In genomic region chr10:110272818-110273217, GRCm38 (mm10) we compare ENCODE assay signal across 27 mouse cellular contexts.
A peak's percentile ranks its signal among the peaks of the same experiment; 100 is the strongest.
DNase-seq lines count a peak whose midpoint lies in the region; ATAC-seq and TF ChIP-seq lines count a peak whose summit lies in the region.
"Had no signal": no experiment of that assay in that cellular context is flagged by ENCODE, and none has a peak within 500 bp of the region (broad histone marks: within the 10 kb centered on the region; RNA-seq: fewer than 3 reads in every experiment).

No protein-coding gene starts in this region.

- 68% methylated on average over 2 of the region's 2 CpGs for WGBS in forebrain, embryonic 13.5 days
- WGBS in forebrain, embryonic 11.5 days, result 89% methylated on average over 2 of the region's 2 CpGs
- 58% methylated on average over 2 of the region's 2 CpGs for WGBS in forebrain, embryonic 15.5 days
- 74% methylated on average over 2 of the region's 2 CpGs for WGBS in forebrain, embryonic 12.5 days
- WGBS in neural tube, embryonic 15.5 days, result 62% methylated on average over 2 of the region's 2 CpGs
- 51% methylated on average over 2 of the region's 2 CpGs for WGBS in forebrain, postnatal 0 days

- no peaks in the 10 kb centered on the region for H3K27me3 ChIP-seq in forebrain, embryonic 13.5 days
- no peaks in the 10 kb centered on the region for H3K27me3 ChIP-seq in forebrain, embryonic 11.5 days (ENCODE audit: control insufficient read depth, insufficient read depth, low read length)
- no peaks in the 10 kb centered on the region for H3K27me3 ChIP-seq in forebrain, embryonic 15.5 days
- no peaks in the 10 kb centered on the region for H3K27me3 ChIP-seq in forebrain, embryonic 12.5 days
- H3K27me3 ChIP-seq in neural tube, embryonic 15.5 days (replicated peaks), result no peaks in the 10 kb centered on the region
- no peaks in the 10 kb centered on the region for H3K27me3 ChIP-seq in forebrain, postnatal 0 days (ENCODE audit: insufficient read depth, low read length)
- H3K27me3 ChIP-seq: CH12.LX; embryonic facial prominence, embryonic 13.5 days; embryonic facial prominence, embryonic 15.5 days; Patski had no signal

- no peak overlapping the region for H3K4me2 ChIP-seq in forebrain, embryonic 13.5 days
- no peak overlapping the region for H3K4me2 ChIP-seq in forebrain, embryonic 11.5 days (ENCODE audit: low read depth, low read length, severe bottlenecking)
- no peak overlapping the region for H3K4me2 ChIP-seq in forebrain, embryonic 15.5 days (replicated peaks)
- H3K4me2 ChIP-seq in forebrain, embryonic 12.5 days, result no peak overlapping the region
- no peak overlapping the region for H3K4me2 ChIP-seq in neural tube, embryonic 15.5 days
- H3K4me2 ChIP-seq in forebrain, postnatal 0 days (ENCODE audit: low read depth), result no peak overlapping the region
- H3K4me2 ChIP-seq: embryonic facial prominence, embryonic 13.5 days; embryonic facial prominence, embryonic 15.5 days had no signal

- no peaks in the 10 kb centered on the region for H3K9me3 ChIP-seq in forebrain, embryonic 13.5 days (replicated peaks)
- no peaks in the 10 kb centered on the region for H3K9me3 ChIP-seq in forebrain, embryonic 11.5 days (ENCODE audit: control insufficient read depth, low read length)
- no peaks in the 10 kb centered on the region for H3K9me3 ChIP-seq in forebrain, embryonic 15.5 days
- H3K9me3 ChIP-seq in forebrain, embryonic 12.5 days, result no peaks in the 10 kb centered on the region
- no peaks in the 10 kb centered on the region for H3K9me3 ChIP-seq in neural tube, embryonic 15.5 days (replicated peaks)
- H3K9me3 ChIP-seq in forebrain, postnatal 0 days (ENCODE audit: low read length), result no peaks in the 10 kb centered on the region
- H3K9me3 ChIP-seq: embryonic facial prominence, embryonic 13.5 days; embryonic facial prominence, embryonic 15.5 days had no signal

- no peak for TF ChIP-seq CTCF in forebrain, postnatal 0 days (IDR thresholded peaks at IDR 0.05; ENCODE audit: low read depth)

- ATAC-seq in forebrain, embryonic 13.5 days, result peak; percentile 74
- ATAC-seq in forebrain, embryonic 11.5 days (replicated peaks; ENCODE audit: low FRiP score), result no peak
- peak; percentile 77; the same call in 1 of the 2 replicates for ATAC-seq in forebrain, embryonic 15.5 days (replicated peaks)
- no peak for ATAC-seq in forebrain, embryonic 12.5 days (ENCODE audit: low FRiP score)
- ATAC-seq in neural tube, embryonic 15.5 days (ENCODE audit: low FRiP score), result peak; percentile 24; the same call in 1 of the 2 replicates
- peak; percentile 88 for ATAC-seq in forebrain, postnatal 0 days
- ATAC-seq: activated CD4-positive, CD25-positive, alpha-beta regulatory T cell, adult 4 months; CD4-positive, CD25-positive, alpha-beta regulatory T cell, adult 4 months; Patski had no signal

- no peak for DNase-seq in forebrain, embryonic 11.5 days (ENCODE audit: low spot score)
- no peak for DNase-seq in neural tube, embryonic 10.5 days (ENCODE audit: extremely low spot score, low spot score)
- DNase-seq in forebrain, postnatal 0 days, result peak; percentile 17
- no peak for DNase-seq in heart, adult 8-10 months (ENCODE audit: low spot score)
- DNase-seq: adrenal gland, adult 8-10 months; adrenal gland, postnatal 14 days; adrenal gland, postnatal 36 days; B cell, adult 2 months; cerebellum, adult 11 months; cerebellum, adult 18-20 months; cerebellum, adult 8-10 months; cerebellum, adult 9-11 months; cerebellum, postnatal 14 days; cerebellum, postnatal 36 days; embryo, embryonic 11 days had no signal

- no peaks in the 10 kb centered on the region for H3K4me1 ChIP-seq in forebrain, embryonic 13.5 days
- no peaks in the 10 kb centered on the region for H3K4me1 ChIP-seq in forebrain, embryonic 11.5 days (replicated peaks; ENCODE audit: control insufficient read depth, insufficient read depth, low read length)
- H3K4me1 ChIP-seq in forebrain, embryonic 15.5 days, result 0 out of 2 replicates have a peak, but pooled peaks cover 6% of the 10 kb centered on the region
- H3K4me1 ChIP-seq in forebrain, embryonic 12.5 days, result no peaks in the 10 kb centered on the region
- no peaks in the 10 kb centered on the region for H3K4me1 ChIP-seq in neural tube, embryonic 15.5 days
- H3K4me1 ChIP-seq in forebrain, postnatal 0 days (ENCODE audit: insufficient read depth), result no peaks in the 10 kb centered on the region; the same call in 1 of the 2 replicates
- H3K4me1 ChIP-seq: embryonic facial prominence, embryonic 13.5 days; embryonic facial prominence, embryonic 15.5 days had no signal

- H3K27ac ChIP-seq in forebrain, embryonic 13.5 days, result no peak overlapping the region
- no peak overlapping the region for H3K27ac ChIP-seq in forebrain, embryonic 11.5 days (ENCODE audit: low read depth, low read length)
- H3K27ac ChIP-seq in forebrain, embryonic 15.5 days (replicated peaks), result peak overlapping the region; percentile 56
- H3K27ac ChIP-seq in forebrain, embryonic 12.5 days, result no peak overlapping the region
- no peak overlapping the region for H3K27ac ChIP-seq in neural tube, embryonic 15.5 days (replicated peaks)
- peak overlapping the region; percentile 60; the same call in 1 of the 2 replicates for H3K27ac ChIP-seq in forebrain, postnatal 0 days (ENCODE audit: low read depth, low read length)
- H3K27ac ChIP-seq: embryonic facial prominence, embryonic 13.5 days; embryonic facial prominence, embryonic 15.5 days had no signal

- H3K9ac ChIP-seq in forebrain, embryonic 13.5 days, result no peak overlapping the region
- H3K9ac ChIP-seq in forebrain, embryonic 11.5 days (ENCODE audit: low read length), result no peak overlapping the region
- H3K9ac ChIP-seq in forebrain, embryonic 15.5 days (replicated peaks), result no peak overlapping the region
- no peak overlapping the region for H3K9ac ChIP-seq in forebrain, embryonic 12.5 days
- H3K9ac ChIP-seq in neural tube, embryonic 15.5 days (replicated peaks), result no peak overlapping the region
- H3K9ac ChIP-seq in forebrain, postnatal 0 days, result no peak overlapping the region
- H3K9ac ChIP-seq: embryonic facial prominence, embryonic 13.5 days; embryonic facial prominence, embryonic 15.5 days had no signal

- H3K4me3 ChIP-seq in forebrain, embryonic 13.5 days, result no peak overlapping the region
- no peak overlapping the region for H3K4me3 ChIP-seq in forebrain, embryonic 11.5 days (ENCODE audit: low read depth, low read length)
- no peak overlapping the region for H3K4me3 ChIP-seq in forebrain, embryonic 15.5 days
- H3K4me3 ChIP-seq in forebrain, embryonic 12.5 days (replicated peaks), result no peak overlapping the region
- H3K4me3 ChIP-seq in neural tube, embryonic 15.5 days (replicated peaks), result no peak overlapping the region
- no peak overlapping the region for H3K4me3 ChIP-seq in forebrain, postnatal 0 days (ENCODE audit: low read depth, low read length)
- H3K4me3 ChIP-seq: embryonic facial prominence, embryonic 13.5 days; embryonic facial prominence, embryonic 15.5 days; erythroblast, embryonic 14.5 days had no signal

- no peaks in the 10 kb centered on the region for H3K36me3 ChIP-seq in forebrain, embryonic 13.5 days (ENCODE audit: poor library complexity, severe bottlenecking)
- no peaks in the 10 kb centered on the region for H3K36me3 ChIP-seq in forebrain, embryonic 11.5 days (ENCODE audit: control insufficient read depth, insufficient read depth, low read length)
- no peaks in the 10 kb centered on the region for H3K36me3 ChIP-seq in forebrain, embryonic 15.5 days
- H3K36me3 ChIP-seq in forebrain, embryonic 12.5 days (replicated peaks), result no peaks in the 10 kb centered on the region
- no peaks in the 10 kb centered on the region for H3K36me3 ChIP-seq in neural tube, embryonic 15.5 days
- no peaks in the 10 kb centered on the region for H3K36me3 ChIP-seq in forebrain, postnatal 0 days (ENCODE audit: insufficient read depth)
- H3K36me3 ChIP-seq: embryonic facial prominence, embryonic 13.5 days; embryonic facial prominence, embryonic 15.5 days; G1E had no signal

Comparison
In these comparisons a context has a peak if more than half of its experiments do, and no peak if none do; other contexts are left out.
1. ATAC-seq: peak in forebrain, embryonic 13.5 days (single experiment), forebrain, embryonic 15.5 days (single experiment), neural tube, embryonic 15.5 days (single experiment) and forebrain, postnatal 0 days (single experiment); none in forebrain, embryonic 11.5 days (single experiment) and forebrain, embryonic 12.5 days (single experiment).
2. H3K27ac ChIP-seq: peak in forebrain, embryonic 15.5 days (single experiment) and forebrain, postnatal 0 days (single experiment); none in forebrain, embryonic 13.5 days (single experiment), forebrain, embryonic 11.5 days (single experiment), forebrain, embryonic 12.5 days (single experiment) and neural tube, embryonic 15.5 days (single experiment).